Comparison of ENCODE assay signal across 9 mouse cellular contexts in genomic region chr4:139967475-139967891, GRCm38 (mm10). TPM values are rescaled to one million over a fixed set of nuclear protein-coding genes. Genes with fewer than 3 reads are reported as not detected.
DNase-seq lines count a peak whose midpoint lies in the region; ATAC-seq and TF ChIP-seq lines count a peak whose summit lies in the region.
"Had no signal": no experiment of that assay in that cellular context is flagged by ENCODE, and none has a peak within 500 bp of the region (broad histone marks: within the 10 kb centered on the region; RNA-seq: fewer than 3 reads in every experiment).

No protein-coding gene starts in this region.

- TF ChIP-seq CTCF in lung, postnatal 0 days (IDR thresholded peaks at IDR 0.05) = no peak; the same call in 1 of the 2 replicates

- H3K27ac ChIP-seq in forebrain, embryonic 10.5 days = peak overlapping the region; percentile 72
- H3K27ac ChIP-seq in forebrain, embryonic 14.5 days (ENCODE audit: low read depth, low read length) = no peak overlapping the region
- peak overlapping the region; percentile 89 for H3K27ac ChIP-seq in kidney, embryonic 14.5 days (ENCODE audit: low read depth, low read length)
- peak overlapping the region; percentile 63 for H3K27ac ChIP-seq in lung, postnatal 0 days (ENCODE audit: low read length)
- H3K27ac ChIP-seq: embryonic facial prominence, embryonic 15.5 days had no signal

- no peak overlapping the region for H3K9ac ChIP-seq in forebrain, embryonic 14.5 days (ENCODE audit: low read length)
- peak overlapping the region; percentile 23 for H3K9ac ChIP-seq in kidney, embryonic 14.5 days (ENCODE audit: low read depth, low read length)
- H3K9ac ChIP-seq in lung, postnatal 0 days (replicated peaks; ENCODE audit: low read depth) = no peak overlapping the region
- H3K9ac ChIP-seq: embryonic facial prominence, embryonic 15.5 days had no signal

- TF ChIP-seq EP300 in lung, postnatal 0 days (IDR thresholded peaks at IDR 0.05) = peak; percentile 49; the same call in 1 of the 2 replicates

- H3K4me1 ChIP-seq in forebrain, embryonic 10.5 days = peaks cover 37% of the 10 kb centered on the region
- no peaks in the 10 kb centered on the region for H3K4me1 ChIP-seq in forebrain, embryonic 14.5 days (ENCODE audit: control insufficient read depth, insufficient read depth, low read length)
- H3K4me1 ChIP-seq in kidney, embryonic 14.5 days (ENCODE audit: control insufficient read depth, insufficient read depth, low read length) = peaks cover 16% of the 10 kb centered on the region; the same call in 1 of the 2 replicates
- H3K4me1 ChIP-seq in lung, postnatal 0 days (ENCODE audit: insufficient read depth, low read depth, low read length) = peaks cover 9% of the 10 kb centered on the region

- no peak overlapping the region for H3K4me2 ChIP-seq in forebrain, embryonic 14.5 days (ENCODE audit: low read length)
- H3K4me2 ChIP-seq in kidney, embryonic 14.5 days (replicated peaks; ENCODE audit: low read depth, low read length) = peak overlapping the region; percentile 34; the same call in 1 of the 2 replicates
- peak overlapping the region; percentile 27 for H3K4me2 ChIP-seq in lung, postnatal 0 days (replicated peaks; ENCODE audit: low read depth, low read length)
- H3K4me2 ChIP-seq: embryonic facial prominence, embryonic 15.5 days had no signal

- DNase-seq in forebrain, embryonic 10.5 days (ENCODE audit: extremely low spot score, low spot score) = no peak
- DNase-seq in forebrain, embryonic 14.5 days (ENCODE audit: low spot score) = no peak
- DNase-seq in R1 (ENCODE audit: low read depth, low spot score) = peak; percentile 68
- DNase-seq in heart, adult 18-20 months = peak; percentile 49 to 75
- peak; percentile 87 for DNase-seq in lung, postnatal 0 days (ENCODE audit: low spot score)
- DNase-seq in thymus, adult 18-20 months = no peak
- DNase-seq in spleen, adult 18-20 months = no peak

- no peaks in the 10 kb centered on the region for H3K36me3 ChIP-seq in forebrain, embryonic 10.5 days (replicated peaks)
- no peaks in the 10 kb centered on the region for H3K36me3 ChIP-seq in forebrain, embryonic 14.5 days (ENCODE audit: control insufficient read depth, insufficient read depth, low read length)
- no peaks in the 10 kb centered on the region for H3K36me3 ChIP-seq in kidney, embryonic 14.5 days (ENCODE audit: control insufficient read depth, insufficient read depth, low read length)
- H3K36me3 ChIP-seq in lung, postnatal 0 days (ENCODE audit: insufficient read depth, low read length) = no peaks in the 10 kb centered on the region
- H3K36me3 ChIP-seq: embryonic facial prominence, embryonic 15.5 days had no signal

- no peak overlapping the region for H3K4me3 ChIP-seq in forebrain, embryonic 10.5 days
- H3K4me3 ChIP-seq in forebrain, embryonic 14.5 days (ENCODE audit: low read depth, low read length) = no peak overlapping the region
- peak overlapping the region; percentile 12 for H3K4me3 ChIP-seq in kidney, embryonic 14.5 days (ENCODE audit: low read length)
- H3K4me3 ChIP-seq in lung, postnatal 0 days (ENCODE audit: low read depth, low read length) = no peak overlapping the region
- H3K4me3 ChIP-seq: embryonic facial prominence, embryonic 15.5 days had no signal

- ATAC-seq in forebrain, embryonic 14.5 days = no peak
- peak; percentile 88 for ATAC-seq in kidney, embryonic 14.5 days (ENCODE audit: low FRiP score, low TSS enrichment)
- peak; percentile 91 for ATAC-seq in lung, postnatal 0 days

- peaks cover 14% of the 10 kb centered on the region for H3K27me3 ChIP-seq in forebrain, embryonic 10.5 days (ENCODE audit: poor library complexity, severe bottlenecking)
- H3K27me3 ChIP-seq in forebrain, embryonic 14.5 days (replicated peaks; ENCODE audit: control insufficient read depth, insufficient read depth, low read length) = no peaks in the 10 kb centered on the region
- H3K27me3 ChIP-seq in kidney, embryonic 14.5 days (ENCODE audit: control insufficient read depth, insufficient read depth, low read length) = no peaks in the 10 kb centered on the region
- H3K27me3 ChIP-seq in lung, postnatal 0 days (replicated peaks; ENCODE audit: insufficient read depth, low read length) = no peaks in the 10 kb centered on the region
- H3K27me3 ChIP-seq: embryonic facial prominence, embryonic 15.5 days had no signal

- 14% methylated on average over 10 of the region's 10 CpGs for WGBS in forebrain, embryonic 10.5 days
- 19% methylated on average over 10 of the region's 10 CpGs for WGBS in forebrain, embryonic 14.5 days
- 8% methylated on average over 10 of the region's 10 CpGs for WGBS in kidney, embryonic 14.5 days
- WGBS in lung, postnatal 0 days = 10% methylated on average over 10 of the region's 10 CpGs

- no peaks in the 10 kb centered on the region for H3K9me3 ChIP-seq in forebrain, embryonic 10.5 days
- H3K9me3 ChIP-seq in forebrain, embryonic 14.5 days (replicated peaks; ENCODE audit: control insufficient read depth, low read length) = no peaks in the 10 kb centered on the region
- no peaks in the 10 kb centered on the region for H3K9me3 ChIP-seq in kidney, embryonic 14.5 days (ENCODE audit: control insufficient read depth, low read length)
- no peaks in the 10 kb centered on the region for H3K9me3 ChIP-seq in lung, postnatal 0 days (ENCODE audit: low read length)
- H3K9me3 ChIP-seq: embryonic facial prominence, embryonic 15.5 days had no signal

RNA-seq across cellular contexts. Expression of gene Klhdc7a, which starts 0.3 kb away (rescaled TPM):
- polyA plus RNA-seq in forebrain, embryonic 10.5 days (2016; fragmentation: Nextera tagmentation; extraction: Ambion mirVana) = 0.21 and 0.24 TPM in 2 replicates
- polyA plus RNA-seq in forebrain, embryonic 14.5 days (2014; fragmentation: Nextera tagmentation; extraction: Ambion mirVana) = 0.22 and 0.40 TPM in 2 replicates
- 1 to 10 TPM; 2.0 to 3.8 TPM for total RNA-seq in heart, adult 18-20 months (2021)
- polyA plus RNA-seq in kidney, embryonic 14.5 days (2014; fragmentation: Nextera tagmentation; extraction: Ambion mirVana) = 2.0 and 4.1 TPM in 2 replicates
- 1.2 and 1.3 TPM in 2 replicates for polyA plus RNA-seq in lung, postnatal 0 days (2015; fragmentation: Nextera tagmentation; extraction: Ambion mirVana)

Comparison
In these comparisons a context has a peak if more than half of its experiments do, and no peak if none do; other contexts are left out.
1. DNase-seq: peak in R1 (single experiment), heart, adult 18-20 months (2 of 2) and lung, postnatal 0 days (single experiment); none in forebrain, embryonic 10.5 days (single experiment), forebrain, embryonic 14.5 days (single experiment), thymus, adult 18-20 months (0 of 2) and spleen, adult 18-20 months (0 of 2).